Mouse (Mus musculus): Measurements from ENCODE around the gene Pign. TPM values are rescaled to one million over a fixed set of nuclear protein-coding genes. Genes with fewer than 3 reads are reported as not detected.

Gene Pign
- 8.1 and 10.4 TPM in 2 replicates for polyA plus RNA-seq (2012; rRNA removed)

GRCm38 (mm10) chr1:105663171-105663961 is at the start of gene Pign, which contains the start of gene Relch:
Gene Pign (minus strand): TSS chr1:105663677.
Gene Relch (plus strand): TSS chr1:105663861.

Other genes starting within 250 kb of the Pign start
- gene Relch, start 184 bp upstream of the Pign start, polyA plus RNA-seq (2012; rRNA removed) = 29.3 and 37.3 TPM in 2 replicates
- 5.2 and 6.3 TPM in 2 replicates for gene Tnfrsf11a, start 117.0 kb upstream of the Pign start, polyA plus RNA-seq (2012; rRNA removed)